Mouse (Mus musculus) bone marrow macrophage, adult 2 months (primary cell): ENCODE data around the gene Exoc3l4. TPM values are rescaled to one million over a fixed set of nuclear protein-coding genes. Genes with fewer than 3 reads are reported as not detected.

Experiments
- H3K27ac ChIP-seq: 2 replicates; pipeline ENCODE4 v1.5.1; 2012; ENCODE audit warnings: low read depth, low read length; ENCODE audit not compliant: insufficient read depth
- H3K4me1 ChIP-seq: 2 replicates; pipeline ENCODE4 v1.6.1; 2012; ENCODE audit warnings: low read length; ENCODE audit not compliant: control insufficient read depth, insufficient read depth
- H3K4me3 ChIP-seq: 2 replicates; pipeline ENCODE4 v1.5.1; 2012; ENCODE audit warnings: mild to moderate bottlenecking, low read length, moderate library complexity; ENCODE audit not compliant: insufficient read depth
- CTCF ChIP-seq: IDR thresholded peaks from 2 replicates; pipeline ENCODE4 v1.5.1; 2012; ENCODE audit warnings: low read depth, mild to moderate bottlenecking, low read length, moderate library complexity
- POLR2A ChIP-seq: IDR thresholded peaks from 2 replicates; pipeline ENCODE4 v1.6.1; 2012; ENCODE audit warnings: mild to moderate bottlenecking, low read depth, low read length, borderline replicate concordance
- polyA plus RNA-seq: library from polyadenylated mRNA; stranded (reverse); fragments of >200 nt; gene quantifications from 2 replicates; pipeline ENCODE4 v1.2.4, GENCODE M21; 2012; ENCODE audit not compliant: missing spikeins, insufficient read depth, insufficient read length

Gene Exoc3l4
- polyA plus RNA-seq, 1 experiment = 8.0 TPM

- H3K27ac ChIP-seq = no peak overlapping the region
- H3K4me1 ChIP-seq = peaks cover 9% of the 10 kb centered on the region
- no peak overlapping the region for H3K4me3 ChIP-seq
- TF ChIP-seq POLR2A (no peak), CTCF (no peak)
Observed at GRCm38 (mm10) chr12:111468206-111468605, 51.4 kb downstream of the Exoc3l4 start.

- Histone ChIP-seq H3K27ac (no peak overlapping the region), H3K4me3 (no peak overlapping the region), H3K4me1 (peaks cover 9% of the 10 kb centered on the region)
- peak; percentile 76 for TF ChIP-seq CTCF
- TF ChIP-seq POLR2A = no peak
Observed at GRCm38 (mm10) chr12:111469507-111469906, 52.7 kb downstream of the Exoc3l4 start.

DNA sequence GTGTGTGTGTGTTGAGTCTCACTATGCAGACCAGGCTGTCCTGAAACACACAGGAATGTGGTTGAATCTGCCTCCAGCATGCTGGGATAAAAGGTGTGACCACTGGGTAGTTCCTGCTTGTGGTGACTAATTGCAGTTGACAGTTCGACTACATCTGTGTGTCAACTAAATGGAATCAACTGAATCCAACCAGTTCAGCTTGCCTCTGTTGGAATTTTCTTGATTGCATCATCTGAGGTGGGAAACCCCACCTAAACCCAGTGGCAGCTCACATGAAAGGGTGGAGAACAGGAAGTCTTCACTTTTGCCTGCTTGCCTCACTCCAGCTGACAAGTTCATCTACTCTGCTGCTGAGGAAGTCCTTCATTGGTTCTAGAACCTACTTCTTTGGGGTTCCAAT is 54.3 kb downstream of the Exoc3l4 start:
- H3K27ac ChIP-seq = no peak overlapping the region
- TF ChIP-seq POLR2A = no peak
- TF ChIP-seq CTCF = no peak
- H3K4me1 ChIP-seq = peaks cover 9% of the 10 kb centered on the region
- no peak overlapping the region for H3K4me3 ChIP-seq

- Histone ChIP-seq H3K4me3 (no peak overlapping the region), H3K4me1 (peaks cover 9% of the 10 kb centered on the region), H3K27ac (no peak overlapping the region)
- TF ChIP-seq CTCF (no peak), POLR2A (no peak)
Observed at GRCm38 (mm10) chr12:111471721-111472120, 54.9 kb downstream of the Exoc3l4 start.

- TF ChIP-seq POLR2A (no peak), CTCF (no peak)
- Histone ChIP-seq H3K4me3 (no peak overlapping the region), H3K27ac (no peak overlapping the region), H3K4me1 (peaks cover 9% of the 10 kb centered on the region)
Observed at GRCm38 (mm10) chr12:111472886-111473285, 56.1 kb downstream of the Exoc3l4 start.

DNA sequence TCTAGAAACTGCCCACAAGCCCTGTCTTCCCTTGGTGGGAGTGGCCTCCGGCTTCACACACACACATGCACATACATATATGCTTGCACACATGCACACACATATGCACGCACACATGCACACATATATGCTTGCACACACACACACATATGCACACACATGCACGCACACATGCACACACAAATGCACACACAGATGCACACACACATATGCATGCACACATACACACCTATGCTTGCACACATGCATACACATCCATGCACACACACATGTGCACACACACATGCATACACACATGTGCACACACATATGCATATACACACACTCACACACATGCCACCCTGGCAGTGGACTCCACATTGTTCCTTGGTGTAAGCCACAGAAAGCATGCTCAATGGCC is 57.6 kb downstream of the Exoc3l4 start:
- Histone ChIP-seq H3K4me3 (no peak overlapping the region), H3K27ac (no peak overlapping the region), H3K4me1 (peaks cover 9% of the 10 kb centered on the region)
- TF ChIP-seq CTCF (no peak), POLR2A (no peak)

DNA sequence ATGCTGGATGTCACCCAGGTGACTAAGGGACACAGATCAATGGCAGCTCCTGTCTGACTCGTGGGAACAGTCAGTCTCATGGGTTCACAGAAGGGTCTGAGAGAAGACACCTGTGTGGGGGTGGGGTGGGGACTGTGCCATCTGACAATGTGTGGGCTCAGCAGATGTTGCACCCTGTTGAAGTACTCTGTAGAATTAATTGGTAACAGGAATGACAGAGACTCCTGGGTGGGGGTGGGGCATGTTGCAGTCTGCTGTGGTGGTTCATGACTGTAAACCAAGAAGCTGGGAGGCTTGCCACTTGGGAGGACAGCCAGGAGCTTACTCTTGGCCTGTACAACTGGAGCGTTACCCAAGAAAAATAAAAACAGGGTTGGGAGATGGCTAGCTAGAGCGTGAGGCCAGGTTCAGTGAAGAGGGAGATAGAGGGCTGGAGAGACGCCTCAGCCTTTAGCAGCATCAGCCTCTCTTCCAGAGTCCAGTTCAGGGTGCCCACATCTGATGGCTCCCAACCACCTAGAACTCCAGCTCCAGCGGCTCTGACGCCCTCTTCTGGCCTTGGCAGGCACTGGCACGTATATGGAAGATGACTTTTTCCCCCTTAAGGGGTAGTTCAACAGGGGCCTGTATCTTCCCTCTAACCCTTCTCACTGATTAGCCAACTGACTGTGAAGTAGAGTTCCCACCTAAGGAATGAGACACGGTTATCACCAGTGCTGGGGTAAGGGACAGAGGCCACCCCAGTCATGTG is 58.3 kb downstream of the Exoc3l4 start:
- TF ChIP-seq POLR2A (no peak), CTCF (no peak)
- Histone ChIP-seq H3K4me1 (peaks cover 8% of the 10 kb centered on the region), H3K4me3 (no peak overlapping the region), H3K27ac (no peak overlapping the region)

- Histone ChIP-seq H3K4me1 (no peaks in the 10 kb centered on the region), H3K27ac (no peak overlapping the region)
- TF ChIP-seq CTCF = no peak
Observed at GRCm38 (mm10) chr12:111478924-111479323, 62.1 kb downstream of the Exoc3l4 start.

DNA sequence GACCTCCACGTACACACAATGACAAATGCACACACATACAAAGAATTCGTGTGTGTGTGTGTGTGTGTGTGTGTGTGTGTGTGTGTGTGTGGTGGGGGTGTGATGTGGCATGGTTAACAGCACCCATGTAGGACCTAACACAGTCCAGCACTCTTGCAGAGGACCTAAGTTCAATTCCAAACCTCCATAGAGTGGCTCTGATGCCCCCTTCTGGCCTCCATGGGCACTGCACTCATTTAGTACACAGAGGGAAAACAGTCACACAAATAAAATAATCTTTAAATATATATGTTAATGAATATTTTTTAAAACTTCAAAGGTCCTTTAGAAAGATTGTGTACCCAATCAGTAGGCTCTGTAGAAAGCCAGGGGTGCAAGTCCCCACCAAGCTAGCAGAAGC is 63.1 kb downstream of the Exoc3l4 start:
- Histone ChIP-seq H3K4me1 (no peaks in the 10 kb centered on the region), H3K4me3 (no peak overlapping the region), H3K27ac (no peak overlapping the region)
- TF ChIP-seq POLR2A (no peak), CTCF (peak; percentile 76)

More at GRCm38 (mm10) chr12:111478924-111479323, 62.1 kb downstream of the Exoc3l4 start:
- H3K4me3 ChIP-seq = no peak overlapping the region

Other genes with a start within 250 kb of the Exoc3l4 start
- not detected in 2 replicates for gene 4930595D18Rik, start 232.5 kb upstream of the Exoc3l4 start, polyA plus RNA-seq
- not detected in 2 replicates for gene Amn, start 145.9 kb upstream of the Exoc3l4 start, polyA plus RNA-seq
- 32.5 and 41.6 TPM in 2 replicates for gene Cdc42bpb, start 39.3 kb upstream of the Exoc3l4 start, polyA plus RNA-seq
- gene Lbhd2, start 10.2 kb upstream of the Exoc3l4 start, polyA plus RNA-seq = not detected in 2 replicates
- 300 and 304 TPM in 2 replicates for gene Tnfaip2, start 25.5 kb downstream of the Exoc3l4 start, polyA plus RNA-seq
- gene Gm266, start 68.8 kb downstream of the Exoc3l4 start, polyA plus RNA-seq = not detected in 2 replicates
- gene Eif5, start 121.0 kb downstream of the Exoc3l4 start, polyA plus RNA-seq = 147 and 151 TPM in 2 replicates
- 28.6 and 34.0 TPM in 2 replicates for gene Mark3, start 157.5 kb downstream of the Exoc3l4 start, polyA plus RNA-seq